Mouse (Mus musculus): Measurements from ENCODE around the gene Arhgef6. TPM values are rescaled to one million over a fixed set of nuclear protein-coding genes. Genes with fewer than 3 reads are reported as not detected.

Gene Arhgef6
- polyA plus RNA-seq (2014; fragmentation: Nextera tagmentation; extraction: Ambion mirVana), result 5.7 and 5.8 TPM in 2 replicates

DNA sequence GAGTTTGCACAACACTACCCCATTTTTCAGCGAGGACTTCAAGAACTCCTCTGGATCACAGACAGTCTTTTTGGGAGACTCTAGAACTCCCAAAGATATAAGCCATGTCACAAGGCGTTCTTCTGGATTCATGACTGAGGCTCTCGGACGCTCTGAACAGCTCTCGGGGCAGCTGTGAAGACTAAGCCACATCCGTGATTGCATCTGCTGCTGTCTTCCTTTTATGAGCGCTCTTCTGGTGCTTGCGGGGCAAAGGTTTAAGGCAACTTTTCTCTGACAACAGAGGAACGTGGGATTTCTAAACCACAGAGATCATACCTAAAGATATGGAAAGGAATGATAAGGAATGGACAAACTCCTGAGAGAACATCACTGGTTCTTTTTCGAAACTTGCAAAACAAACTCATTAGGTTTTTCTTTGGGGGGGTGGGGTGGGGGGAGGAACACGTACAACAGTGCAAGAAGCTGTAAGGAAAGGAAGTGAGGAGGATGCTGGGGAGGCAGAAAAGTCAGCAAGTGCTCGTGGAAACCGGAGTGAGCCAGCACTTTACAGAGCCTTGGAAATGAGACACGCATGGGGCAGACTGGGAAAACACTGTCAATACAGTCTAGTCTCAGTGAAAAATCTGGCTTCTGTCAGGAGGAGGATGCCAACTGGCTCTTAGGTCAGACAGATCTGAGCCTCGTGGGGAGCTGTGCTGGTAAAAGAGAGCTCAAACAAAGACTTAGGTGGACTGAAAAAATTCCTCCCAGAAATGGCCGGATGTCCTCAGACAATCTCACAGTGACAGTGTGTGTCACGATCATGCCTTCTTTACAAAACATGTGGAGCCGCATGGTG, at the start of gene Arhgef6:
Gene Arhgef6, minus strand, starts transcription at position 359 of the 841 bp plus-strand sequence.
- ATAC-seq (ENCODE audit: insufficient read depth, low FRiP score, low TSS enrichment) (no peak), DNase-seq (ENCODE audit: low spot score) (no peak)
- Histone ChIP-seq H3K4me3 (ENCODE audit: low read depth, low read length) (no peak within 1 kb of the TSS), H3K4me1 (ENCODE audit: control insufficient read depth, insufficient read depth, low read length) (no peaks in the 10 kb centered on the region), H3K36me3 (ENCODE audit: control insufficient read depth, insufficient read depth, low read length) (no peaks in the 10 kb centered on the region), H3K4me2 (ENCODE audit: low read depth) (no peak within 1 kb of the TSS), H3K9ac (ENCODE audit: low read length) (no peak within 1 kb of the TSS), H3K9me3 (ENCODE audit: control insufficient read depth, low read length) (no peaks in the 10 kb centered on the region), H3K27me3 (ENCODE audit: control insufficient read depth, insufficient read depth, low read length) (no peaks in the 10 kb centered on the region), H3K27ac (ENCODE audit: low read depth, low read length) (no peak within 1 kb of the TSS)
- 68% methylated on average over 18 of the region's 18 CpGs for WGBS

DNA sequence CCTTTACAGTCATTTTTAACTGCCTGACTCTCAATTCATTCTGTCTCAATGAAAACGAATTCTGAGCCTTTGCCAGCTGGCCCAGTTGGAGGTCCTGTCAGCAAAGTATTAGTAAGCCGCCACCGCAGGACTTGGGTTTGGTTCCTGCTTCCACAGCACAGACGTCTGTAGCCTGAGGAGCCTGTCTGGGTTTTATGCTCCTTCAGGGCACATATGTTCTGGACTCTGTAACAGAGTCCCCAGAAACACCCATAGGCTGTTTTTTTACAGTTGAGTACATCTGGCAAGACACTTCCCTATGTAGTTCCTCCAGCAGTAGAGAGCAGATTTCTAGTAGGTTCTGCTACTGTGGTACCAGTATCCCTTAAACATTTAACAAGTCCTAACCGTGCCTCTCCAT, 42.4 kb upstream of the Arhgef6 start:
- no peaks in the 10 kb centered on the region for H3K4me1 ChIP-seq (ENCODE audit: control insufficient read depth, insufficient read depth, low read length)
- ATAC-seq (ENCODE audit: insufficient read depth, low FRiP score, low TSS enrichment), result no peak
- no peaks in the 10 kb centered on the region for H3K27me3 ChIP-seq (ENCODE audit: control insufficient read depth, insufficient read depth, low read length)
- no peak for DNase-seq (ENCODE audit: low spot score)
- no peak overlapping the region for H3K4me2 ChIP-seq (ENCODE audit: low read depth)
- H3K9ac ChIP-seq (ENCODE audit: low read length), result no peak overlapping the region
- 77% methylated on average over 5 of the region's 5 CpGs for whole genome bisulfite sequencing
- no peaks in the 10 kb centered on the region for H3K9me3 ChIP-seq (ENCODE audit: control insufficient read depth, low read length)
- H3K27ac ChIP-seq (ENCODE audit: low read depth, low read length), result no peak overlapping the region
- H3K36me3 ChIP-seq (ENCODE audit: control insufficient read depth, insufficient read depth, low read length), result no peaks in the 10 kb centered on the region
- H3K4me3 ChIP-seq (ENCODE audit: low read depth, low read length), result no peak overlapping the region

DNA sequence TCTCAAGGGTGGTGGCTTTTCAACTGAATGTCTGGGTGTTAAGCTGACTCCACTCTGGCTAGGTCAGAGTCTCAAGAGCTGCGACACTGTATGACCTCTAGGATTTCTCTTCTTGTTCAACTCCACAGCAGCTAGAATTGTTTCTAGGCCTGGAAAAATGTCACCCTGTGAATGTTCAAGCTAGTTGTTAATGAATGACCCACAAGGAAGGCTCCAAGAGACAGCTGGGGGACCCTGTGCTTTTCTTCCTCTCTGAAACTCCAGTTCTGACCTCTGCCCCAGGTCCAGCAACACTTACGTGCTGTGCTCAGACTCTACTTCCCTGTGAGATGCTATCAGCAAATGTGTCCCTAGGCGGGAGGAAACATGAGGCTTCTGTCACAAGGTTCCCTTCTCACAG, 40.0 kb upstream of the Arhgef6 start:
- Histone ChIP-seq H3K36me3 (ENCODE audit: control insufficient read depth, insufficient read depth, low read length) (no peaks in the 10 kb centered on the region), H3K9me3 (ENCODE audit: control insufficient read depth, low read length) (no peaks in the 10 kb centered on the region), H3K27me3 (ENCODE audit: control insufficient read depth, insufficient read depth, low read length) (no peaks in the 10 kb centered on the region), H3K27ac (ENCODE audit: low read depth, low read length) (no peak overlapping the region), H3K4me1 (ENCODE audit: control insufficient read depth, insufficient read depth, low read length) (no peaks in the 10 kb centered on the region), H3K4me2 (ENCODE audit: low read depth) (no peak overlapping the region), H3K9ac (ENCODE audit: low read length) (no peak overlapping the region), H3K4me3 (ENCODE audit: low read depth, low read length) (no peak overlapping the region)
- no peak for DNase-seq (ENCODE audit: low spot score)
- 81% methylated on average over 3 of the region's 3 CpGs for WGBS
- ATAC-seq (ENCODE audit: insufficient read depth, low FRiP score, low TSS enrichment), result no peak

DNA sequence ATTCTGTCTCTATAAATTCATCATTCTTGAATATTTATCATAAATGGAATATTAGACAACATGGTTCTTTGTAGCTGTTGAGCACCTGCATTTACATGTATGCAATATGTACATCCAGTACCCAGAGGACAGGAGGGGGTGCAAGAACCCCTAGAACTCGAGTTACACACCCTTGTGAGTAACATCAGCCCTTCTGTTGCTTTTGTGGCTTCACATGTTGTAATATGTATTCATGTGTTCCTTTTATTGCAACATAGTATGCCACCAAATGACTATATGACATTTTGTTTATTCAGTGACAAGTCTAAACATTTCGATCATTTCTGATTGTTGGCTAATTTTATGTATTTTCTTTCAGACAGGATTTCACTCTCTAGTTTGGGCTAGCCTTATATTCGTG, 38.6 kb upstream of the Arhgef6 start:
- no peak for ATAC-seq (ENCODE audit: insufficient read depth, low FRiP score, low TSS enrichment)

DNA sequence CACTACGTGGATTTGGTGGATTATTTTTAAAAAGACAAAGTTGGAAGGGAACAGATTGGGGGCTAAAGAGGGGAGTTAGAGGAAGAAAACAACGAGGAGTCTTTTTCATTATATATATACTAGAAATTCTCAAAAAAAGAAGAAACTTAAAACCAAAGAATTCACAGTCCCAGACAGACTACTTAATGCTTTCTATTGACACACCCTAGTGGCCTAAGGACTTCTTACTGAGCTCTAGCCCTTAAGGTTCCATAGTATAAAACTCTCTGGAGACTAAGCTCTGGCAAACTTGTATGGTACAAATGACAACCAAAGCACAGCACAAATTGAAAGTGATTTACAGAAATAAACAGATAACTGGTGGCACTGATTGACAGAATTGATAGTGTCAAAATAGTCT, 35.5 kb upstream of the Arhgef6 start:
- Histone ChIP-seq H3K4me3 (ENCODE audit: low read depth, low read length) (no peak overlapping the region), H3K27ac (ENCODE audit: low read depth, low read length) (no peak overlapping the region), H3K36me3 (ENCODE audit: control insufficient read depth, insufficient read depth, low read length) (no peaks in the 10 kb centered on the region), H3K9me3 (ENCODE audit: control insufficient read depth, low read length) (no peaks in the 10 kb centered on the region), H3K4me1 (ENCODE audit: control insufficient read depth, insufficient read depth, low read length) (no peaks in the 10 kb centered on the region), H3K4me2 (ENCODE audit: low read depth) (no peak overlapping the region), H3K27me3 (ENCODE audit: control insufficient read depth, insufficient read depth, low read length) (no peaks in the 10 kb centered on the region), H3K9ac (ENCODE audit: low read length) (no peak overlapping the region)
- ATAC-seq (ENCODE audit: insufficient read depth, low FRiP score, low TSS enrichment) (no peak), DNase-seq (ENCODE audit: low spot score) (no peak)
- WGBS, result 68% methylated on average over 2 of the region's 2 CpGs

More for the DNA sequence above, 38.6 kb upstream of the Arhgef6 start:
- Histone ChIP-seq H3K9me3 (ENCODE audit: control insufficient read depth, low read length) (no peaks in the 10 kb centered on the region), H3K4me1 (ENCODE audit: control insufficient read depth, insufficient read depth, low read length) (no peaks in the 10 kb centered on the region), H3K27me3 (ENCODE audit: control insufficient read depth, insufficient read depth, low read length) (no peaks in the 10 kb centered on the region), H3K36me3 (ENCODE audit: control insufficient read depth, insufficient read depth, low read length) (no peaks in the 10 kb centered on the region), H3K27ac (ENCODE audit: low read depth, low read length) (no peak overlapping the region), H3K4me3 (ENCODE audit: low read depth, low read length) (no peak overlapping the region), H3K9ac (ENCODE audit: low read length) (no peak overlapping the region), H3K4me2 (ENCODE audit: low read depth) (no peak overlapping the region)
- DNase-seq (ENCODE audit: low spot score), result no peak
- WGBS, result 88% methylated on average over 3 of the region's 3 CpGs

DNA sequence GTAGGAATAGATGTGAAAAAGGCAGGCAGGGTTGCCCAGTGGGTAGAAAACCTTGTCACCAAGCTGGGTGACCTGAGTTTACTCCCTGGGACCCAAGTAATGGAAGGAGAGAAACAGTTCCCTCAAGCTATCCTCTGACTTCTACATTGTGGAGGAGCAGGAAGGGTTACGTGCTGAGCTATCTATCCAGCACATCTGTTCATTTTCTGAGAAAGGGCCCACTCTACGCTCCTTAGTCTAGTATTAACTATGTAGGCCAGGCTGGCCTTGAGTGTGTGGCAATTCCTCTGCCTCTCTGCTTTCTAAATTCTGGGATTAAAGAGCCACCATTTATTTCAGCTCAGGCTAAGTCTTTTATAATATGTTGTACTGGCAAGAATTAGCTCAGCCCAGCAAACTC, 35.0 kb upstream of the Arhgef6 start:
- H3K4me1 ChIP-seq (ENCODE audit: control insufficient read depth, insufficient read depth, low read length), result no peaks in the 10 kb centered on the region
- H3K9ac ChIP-seq (ENCODE audit: low read length), result no peak overlapping the region
- no peak overlapping the region for H3K27ac ChIP-seq (ENCODE audit: low read depth, low read length)
- DNase-seq (ENCODE audit: low spot score) (no peak), ATAC-seq (ENCODE audit: insufficient read depth, low FRiP score, low TSS enrichment) (no peak)
- no peaks in the 10 kb centered on the region for H3K9me3 ChIP-seq (ENCODE audit: control insufficient read depth, low read length)
- H3K36me3 ChIP-seq (ENCODE audit: control insufficient read depth, insufficient read depth, low read length), result no peaks in the 10 kb centered on the region
- no peak overlapping the region for H3K4me2 ChIP-seq (ENCODE audit: low read depth)
- WGBS, result 100% methylated on average over 2 of the region's 2 CpGs
- H3K4me3 ChIP-seq (ENCODE audit: low read depth, low read length), result no peak overlapping the region
- H3K27me3 ChIP-seq (ENCODE audit: control insufficient read depth, insufficient read depth, low read length), result no peaks in the 10 kb centered on the region

DNA sequence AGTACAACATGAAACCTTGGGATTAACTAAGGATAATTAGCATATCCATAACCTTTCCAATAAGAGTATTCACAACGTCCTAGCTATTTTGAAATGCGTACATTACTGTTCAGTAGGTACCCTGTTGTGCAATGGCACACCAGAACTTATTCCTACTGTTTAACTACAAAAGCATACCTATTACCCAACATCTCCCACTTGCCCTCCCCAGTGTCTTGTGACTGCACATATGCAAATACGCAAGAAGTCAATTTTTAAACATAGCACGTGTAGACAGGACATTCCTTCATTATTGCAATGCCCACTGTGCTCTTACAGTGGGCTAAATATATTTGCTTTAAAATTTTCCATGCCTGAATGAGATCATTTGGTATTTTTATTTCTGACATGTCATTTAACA, 34.4 kb upstream of the Arhgef6 start:
- WGBS, result 87% methylated on average over 4 of the region's 4 CpGs
- no peaks in the 10 kb centered on the region for H3K4me1 ChIP-seq (ENCODE audit: control insufficient read depth, insufficient read depth, low read length)

DNA sequence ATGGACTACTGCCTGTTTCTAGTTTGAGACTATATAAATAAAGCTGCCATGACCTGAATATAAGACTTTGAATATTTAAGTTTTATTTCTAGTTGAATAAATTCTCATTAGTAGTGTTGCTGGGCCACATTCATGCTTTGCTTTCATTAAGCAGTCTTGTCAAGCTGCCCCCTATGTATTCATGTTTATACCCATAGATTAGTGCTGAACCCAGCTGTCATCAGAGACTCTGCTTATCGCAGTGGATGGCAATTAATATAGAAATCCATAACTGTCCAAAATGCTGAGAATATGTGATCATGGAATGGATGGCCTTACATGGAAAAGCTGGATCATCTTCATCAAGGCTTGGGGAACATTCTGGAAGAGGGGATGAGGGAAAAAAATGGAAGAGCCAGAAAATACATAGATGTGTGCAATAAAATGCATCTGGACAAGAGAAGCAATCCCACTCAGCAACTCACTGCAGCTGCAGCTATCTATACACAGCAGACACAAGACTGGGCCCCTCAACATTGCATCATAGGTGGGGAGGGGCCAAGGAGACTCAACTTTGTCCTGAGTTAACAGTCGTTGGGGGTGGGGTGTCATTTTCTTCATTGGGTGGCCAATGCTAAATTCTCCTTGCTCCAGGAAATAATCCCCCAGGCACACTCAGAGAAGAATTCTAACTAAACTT, 26.5 kb upstream of the Arhgef6 start:
- H3K9ac ChIP-seq (ENCODE audit: low read length), result no peak overlapping the region
- ATAC-seq (ENCODE audit: insufficient read depth, low FRiP score, low TSS enrichment) (no peak), DNase-seq (ENCODE audit: low spot score) (no peak)
- no peaks in the 10 kb centered on the region for H3K27me3 ChIP-seq (ENCODE audit: control insufficient read depth, insufficient read depth, low read length)
- no peaks in the 10 kb centered on the region for H3K4me1 ChIP-seq (ENCODE audit: control insufficient read depth, insufficient read depth, low read length)
- WGBS, result 76% methylated on average over 2 of the region's 2 CpGs
- no peaks in the 10 kb centered on the region for H3K9me3 ChIP-seq (ENCODE audit: control insufficient read depth, low read length)
- H3K4me3 ChIP-seq (ENCODE audit: low read depth, low read length), result no peak overlapping the region
- no peak overlapping the region for H3K4me2 ChIP-seq (ENCODE audit: low read depth)
- no peaks in the 10 kb centered on the region for H3K36me3 ChIP-seq (ENCODE audit: control insufficient read depth, insufficient read depth, low read length)
- no peak overlapping the region for H3K27ac ChIP-seq (ENCODE audit: low read depth, low read length)

More for the DNA sequence above, 34.4 kb upstream of the Arhgef6 start:
- Histone ChIP-seq H3K9ac (ENCODE audit: low read length) (no peak overlapping the region), H3K27me3 (ENCODE audit: control insufficient read depth, insufficient read depth, low read length) (no peaks in the 10 kb centered on the region), H3K9me3 (ENCODE audit: control insufficient read depth, low read length) (no peaks in the 10 kb centered on the region), H3K36me3 (ENCODE audit: control insufficient read depth, insufficient read depth, low read length) (no peaks in the 10 kb centered on the region), H3K4me3 (ENCODE audit: low read depth, low read length) (no peak overlapping the region), H3K4me2 (ENCODE audit: low read depth) (no peak overlapping the region), H3K27ac (ENCODE audit: low read depth, low read length) (no peak overlapping the region)
- ATAC-seq (ENCODE audit: insufficient read depth, low FRiP score, low TSS enrichment) (no peak), DNase-seq (ENCODE audit: low spot score) (no peak)

DNA sequence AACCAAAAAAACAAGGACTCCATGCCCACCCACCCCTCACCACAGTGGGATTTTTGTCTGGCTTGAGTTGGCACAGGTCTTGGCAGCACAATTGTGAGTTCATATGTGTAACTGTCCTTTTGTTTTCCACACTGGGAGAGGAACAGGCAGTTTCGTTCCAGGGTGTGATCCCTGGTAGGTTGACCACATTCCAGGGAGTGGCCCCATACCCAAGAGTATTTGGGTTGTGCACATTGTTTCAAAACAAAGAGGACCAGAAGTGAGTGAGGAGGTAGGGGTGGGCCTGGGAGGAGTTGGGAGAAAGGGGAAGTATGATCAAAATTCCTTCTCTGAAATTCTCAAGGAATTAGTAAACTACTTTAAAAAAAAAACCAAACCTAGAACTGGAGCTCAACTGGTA, 20.8 kb upstream of the Arhgef6 start:
- 65% methylated on average over 1 of the region's 1 CpGs for WGBS
- no peak for ATAC-seq (ENCODE audit: insufficient read depth, low FRiP score, low TSS enrichment)

More for the DNA sequence above, 20.8 kb upstream of the Arhgef6 start:
- H3K36me3 ChIP-seq (ENCODE audit: control insufficient read depth, insufficient read depth, low read length), result no peaks in the 10 kb centered on the region
- H3K9me3 ChIP-seq (ENCODE audit: control insufficient read depth, low read length), result no peaks in the 10 kb centered on the region
- no peak for DNase-seq (ENCODE audit: low spot score)
- no peak overlapping the region for H3K9ac ChIP-seq (ENCODE audit: low read length)
- no peak overlapping the region for H3K4me3 ChIP-seq (ENCODE audit: low read depth, low read length)
- no peaks in the 10 kb centered on the region for H3K4me1 ChIP-seq (ENCODE audit: control insufficient read depth, insufficient read depth, low read length)
- no peak overlapping the region for H3K4me2 ChIP-seq (ENCODE audit: low read depth)
- no peaks in the 10 kb centered on the region for H3K27me3 ChIP-seq (ENCODE audit: control insufficient read depth, insufficient read depth, low read length)
- no peak overlapping the region for H3K27ac ChIP-seq (ENCODE audit: low read depth, low read length)

Measured in neural tube, embryonic 11.5 days (tissue).